Mouse (Mus musculus): ENCODE measurements around the gene Tmem117.

DNA sequence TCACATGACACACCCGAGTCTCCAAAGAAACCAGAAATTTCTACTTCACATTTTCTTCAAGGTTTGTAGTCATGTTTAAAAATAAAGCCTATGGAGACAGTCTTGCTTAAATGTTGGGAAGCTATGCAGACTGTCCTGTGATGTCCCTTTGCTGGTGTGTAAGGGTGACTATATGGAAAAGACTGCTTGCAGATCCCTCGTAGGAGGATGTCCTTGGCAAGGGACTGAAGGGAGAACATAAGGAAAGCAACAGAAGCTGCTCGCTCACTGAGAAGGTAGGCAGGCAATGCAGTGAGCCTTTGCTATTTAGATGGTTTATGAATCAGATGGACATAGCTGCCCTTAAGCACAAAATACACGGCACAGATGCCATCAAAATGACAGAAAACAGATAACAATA lies 352.8 kb downstream of the Tmem117 start:
- no peak for TF ChIP-seq CTCF (IDR thresholded peaks at IDR 0.05; ENCODE audit: borderline replicate concordance, insufficient read depth, low read depth, low read length)
- TF ChIP-seq POLR2A (IDR thresholded peaks at IDR 0.05; ENCODE audit: borderline replicate concordance, insufficient read depth, low read length) = no peak

All from cerebellum, adult 2 months (tissue).